Mouse (Mus musculus): ENCODE results near the gene Nr5a2. TPM values are rescaled to one million over a fixed set of nuclear protein-coding genes. Genes with fewer than 3 reads are reported as not detected.

Gene Nr5a2
- 3.6 and 4.1 TPM in 2 replicates for polyA plus RNA-seq (2014; fragmentation: Nextera tagmentation; extraction: Ambion mirVana)

GRCm38 (mm10) chr1:136960428-136961012 lies at the start of gene Nr5a2:
Gene Nr5a2 (minus strand): TSS chr1:136960448.
- WGBS: 19% methylated on average over 4 of the region's 4 CpGs
- H3K27me3 ChIP-seq (ENCODE audit: insufficient read depth, low read length): peaks cover 13% of the 10 kb centered on the region
- no peak within 1 kb of the TSS for H3K9ac ChIP-seq
- H3K9me3 ChIP-seq (ENCODE audit: low read depth, low read length): no peaks in the 10 kb centered on the region
- no peak for ATAC-seq (ENCODE audit: insufficient read depth)
- H3K4me1 ChIP-seq (ENCODE audit: insufficient read depth): no peaks in the 10 kb centered on the region
- H3K27ac ChIP-seq (ENCODE audit: low read depth): no peak within 1 kb of the TSS
- no peak for TF ChIP-seq CTCF (IDR thresholded peaks at IDR 0.05; ENCODE audit: low read depth)
- H3K4me2 ChIP-seq: no peak within 1 kb of the TSS
- H3K4me3 ChIP-seq (ENCODE audit: low read depth, low read length): no peak within 1 kb of the TSS
- no peak for DNase-seq
- H3K36me3 ChIP-seq (ENCODE audit: insufficient read depth): no peaks in the 10 kb centered on the region

- no peak for ATAC-seq (ENCODE audit: insufficient read depth)
- no peaks in the 10 kb centered on the region for H3K36me3 ChIP-seq (ENCODE audit: insufficient read depth)
- no peak overlapping the region for H3K27ac ChIP-seq (ENCODE audit: low read depth)
- no peaks in the 10 kb centered on the region for H3K27me3 ChIP-seq (ENCODE audit: insufficient read depth, low read length)
- no peak overlapping the region for H3K4me3 ChIP-seq (ENCODE audit: low read depth, low read length)
- H3K4me1 ChIP-seq (ENCODE audit: insufficient read depth): no peaks in the 10 kb centered on the region
- no peak overlapping the region for H3K4me2 ChIP-seq
- DNase-seq: no peak
- WGBS: 52% methylated on average over 6 of the region's 6 CpGs
- no peak overlapping the region for H3K9ac ChIP-seq
- no peaks in the 10 kb centered on the region for H3K9me3 ChIP-seq (ENCODE audit: low read depth, low read length)
- no peak for TF ChIP-seq CTCF (IDR thresholded peaks at IDR 0.05; ENCODE audit: low read depth)
Measured at GRCm38 (mm10) chr1:137008726-137009239, 48.5 kb upstream of the Nr5a2 start.

DNA sequence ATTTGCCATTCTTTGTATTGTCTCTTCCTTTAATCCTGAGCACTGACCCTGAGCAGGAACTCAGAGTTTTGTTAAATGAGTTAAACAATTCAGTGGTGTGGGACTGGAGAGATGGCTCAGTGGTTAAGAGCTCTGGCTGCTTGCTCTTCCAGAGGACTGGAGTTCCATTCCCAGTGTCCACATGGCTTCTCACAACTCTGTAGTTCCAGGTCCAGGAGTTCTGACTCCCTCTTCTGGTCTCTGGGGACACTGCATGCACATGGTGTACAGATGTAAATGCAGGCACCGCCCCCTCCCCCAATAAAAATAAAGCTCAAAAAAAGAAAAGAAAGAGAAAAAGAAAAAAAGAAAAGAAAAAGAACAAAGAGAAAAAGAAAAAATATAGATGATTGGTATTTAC lies 43.6 kb upstream of the Nr5a2 start:
- Histone ChIP-seq H3K9ac (no peak overlapping the region), H3K36me3 (ENCODE audit: insufficient read depth) (no peaks in the 10 kb centered on the region), H3K27me3 (ENCODE audit: insufficient read depth, low read length) (no peaks in the 10 kb centered on the region), H3K27ac (ENCODE audit: low read depth) (no peak overlapping the region), H3K4me3 (ENCODE audit: low read depth, low read length) (no peak overlapping the region), H3K9me3 (ENCODE audit: low read depth, low read length) (no peaks in the 10 kb centered on the region), H3K4me1 (ENCODE audit: insufficient read depth) (no peaks in the 10 kb centered on the region), H3K4me2 (no peak overlapping the region)
- 100% methylated on average over 1 of the region's 1 CpGs for WGBS
- DNase-seq: no peak
- ATAC-seq (ENCODE audit: insufficient read depth): no peak
- no peak for TF ChIP-seq CTCF (IDR thresholded peaks at IDR 0.05; ENCODE audit: low read depth)

- Histone ChIP-seq H3K27me3 (ENCODE audit: insufficient read depth, low read length) (no peaks in the 10 kb centered on the region), H3K9ac (no peak overlapping the region), H3K4me2 (no peak overlapping the region), H3K9me3 (ENCODE audit: low read depth, low read length) (no peaks in the 10 kb centered on the region), H3K4me3 (ENCODE audit: low read depth, low read length) (no peak overlapping the region), H3K27ac (ENCODE audit: low read depth) (no peak overlapping the region), H3K4me1 (ENCODE audit: insufficient read depth) (no peaks in the 10 kb centered on the region), H3K36me3 (ENCODE audit: insufficient read depth) (no peaks in the 10 kb centered on the region)
- 93% methylated on average over 1 of the region's 1 CpGs for WGBS
- DNase-seq (no peak), ATAC-seq (ENCODE audit: insufficient read depth) (no peak)
- TF ChIP-seq CTCF (IDR thresholded peaks at IDR 0.05; ENCODE audit: low read depth): no peak
Measured at GRCm38 (mm10) chr1:137003144-137003543, 42.9 kb upstream of the Nr5a2 start.

DNA sequence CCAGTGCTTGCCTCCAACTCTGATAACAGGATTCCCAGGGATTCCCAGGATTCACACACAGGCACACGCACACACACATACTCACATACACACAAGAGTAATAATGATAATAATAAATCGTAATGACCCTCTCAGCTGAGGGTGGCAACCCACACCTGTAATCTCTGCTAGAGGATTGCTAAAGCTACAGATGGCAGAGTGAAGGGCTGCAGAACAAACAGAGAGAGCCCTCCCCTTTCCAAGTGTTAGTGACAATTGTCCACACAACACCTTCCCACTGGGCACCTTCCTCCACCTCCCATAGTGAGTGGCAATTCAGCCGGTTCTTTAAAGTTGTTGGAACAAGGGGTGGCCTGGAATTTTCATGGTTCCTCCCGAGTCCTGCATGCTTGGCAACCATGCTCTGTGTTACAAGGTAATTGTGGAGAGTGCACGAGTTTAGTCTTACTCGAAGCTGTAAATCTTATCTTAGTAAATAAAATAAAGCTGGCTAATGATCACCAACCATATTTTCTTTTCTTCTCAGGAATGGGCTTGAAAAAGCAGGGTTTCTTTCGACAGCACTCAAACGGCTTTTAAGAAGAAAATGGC lies 31.6 kb upstream of the Nr5a2 start:
- ATAC-seq (ENCODE audit: insufficient read depth) (no peak), DNase-seq (no peak)
- H3K36me3 ChIP-seq (ENCODE audit: insufficient read depth): no peaks in the 10 kb centered on the region
- H3K27me3 ChIP-seq (ENCODE audit: insufficient read depth, low read length): no peaks in the 10 kb centered on the region
- no peaks in the 10 kb centered on the region for H3K9me3 ChIP-seq (ENCODE audit: low read depth, low read length)
- no peak overlapping the region for H3K27ac ChIP-seq (ENCODE audit: low read depth)
- H3K4me1 ChIP-seq (ENCODE audit: insufficient read depth): no peaks in the 10 kb centered on the region
- no peak overlapping the region for H3K9ac ChIP-seq
- WGBS: 50% methylated on average over 8 of the region's 8 CpGs
- no peak for TF ChIP-seq CTCF (IDR thresholded peaks at IDR 0.05; ENCODE audit: low read depth)
- H3K4me2 ChIP-seq: no peak overlapping the region
- H3K4me3 ChIP-seq (ENCODE audit: low read depth, low read length): no peak overlapping the region

DNA sequence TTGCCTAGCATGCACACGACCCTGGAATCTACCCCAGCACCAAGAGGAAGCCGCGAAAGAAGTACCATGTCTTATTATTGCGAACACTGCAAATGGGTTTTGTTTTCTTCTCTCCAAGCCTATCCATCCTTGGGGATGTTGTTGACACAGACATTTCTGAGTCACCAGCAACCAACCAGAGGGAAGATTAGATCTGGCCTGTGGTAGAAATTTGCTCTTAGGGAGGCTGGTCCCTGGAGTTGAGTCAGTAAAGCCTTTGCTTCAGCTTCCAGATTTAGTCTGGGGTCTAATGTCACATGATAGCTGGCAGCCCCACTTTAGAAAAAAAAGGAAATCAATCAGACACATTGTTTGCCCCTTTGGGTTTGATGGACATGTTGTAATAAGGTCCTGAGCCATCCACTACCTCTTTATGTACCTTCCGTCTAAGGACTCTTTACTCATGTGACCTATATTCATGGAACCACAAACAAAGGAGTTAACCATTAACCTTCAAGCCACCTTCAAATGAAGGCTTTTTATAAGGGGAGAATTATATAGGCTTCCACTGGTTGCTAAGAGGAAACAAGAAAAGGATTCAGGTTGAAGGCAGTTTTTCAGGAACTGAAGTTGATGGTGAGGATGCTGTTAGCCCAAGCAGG lies 20.1 kb upstream of the Nr5a2 start:
- no peak overlapping the region for H3K9ac ChIP-seq
- no peak for TF ChIP-seq CTCF (IDR thresholded peaks at IDR 0.05; ENCODE audit: low read depth)
- H3K4me2 ChIP-seq: no peak overlapping the region
- H3K4me1 ChIP-seq (ENCODE audit: insufficient read depth): no peaks in the 10 kb centered on the region
- ATAC-seq (ENCODE audit: insufficient read depth): no peak
- H3K27ac ChIP-seq (ENCODE audit: low read depth): no peak overlapping the region
- no peaks in the 10 kb centered on the region for H3K9me3 ChIP-seq (ENCODE audit: low read depth, low read length)
- DNase-seq: no peak
- no peaks in the 10 kb centered on the region for H3K27me3 ChIP-seq (ENCODE audit: insufficient read depth, low read length)
- H3K4me3 ChIP-seq (ENCODE audit: low read depth, low read length): no peak overlapping the region
- no peaks in the 10 kb centered on the region for H3K36me3 ChIP-seq (ENCODE audit: insufficient read depth)
- 65% methylated on average over 5 of the region's 5 CpGs for WGBS

DNA sequence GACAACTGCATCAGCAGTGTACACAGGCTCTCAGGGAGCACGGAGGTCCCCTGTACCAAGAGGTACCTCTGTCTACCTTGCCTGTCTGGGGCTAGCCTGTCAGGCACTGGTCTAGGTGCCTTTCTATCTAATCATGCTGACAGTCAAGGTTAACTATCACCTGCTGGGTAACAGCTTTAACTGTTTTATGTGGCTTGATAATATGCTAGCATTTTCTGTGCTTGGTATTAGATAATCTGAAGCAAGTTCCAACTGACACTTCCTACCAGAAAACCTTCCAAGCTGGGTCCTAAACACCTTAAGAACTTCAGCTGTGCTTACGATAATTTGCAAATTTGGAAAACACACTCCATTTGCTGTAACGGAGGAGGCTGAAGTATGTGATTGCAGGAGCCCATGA lies 17.6 kb upstream of the Nr5a2 start:
- Histone ChIP-seq H3K9ac (no peak overlapping the region), H3K9me3 (ENCODE audit: low read depth, low read length) (no peaks in the 10 kb centered on the region), H3K27me3 (ENCODE audit: insufficient read depth, low read length) (no peaks in the 10 kb centered on the region), H3K27ac (ENCODE audit: low read depth) (no peak overlapping the region), H3K4me2 (no peak overlapping the region), H3K4me3 (ENCODE audit: low read depth, low read length) (no peak overlapping the region), H3K36me3 (ENCODE audit: insufficient read depth) (no peaks in the 10 kb centered on the region), H3K4me1 (ENCODE audit: insufficient read depth) (no peaks in the 10 kb centered on the region)
- DNase-seq: no peak
- WGBS: 78% methylated on average over 3 of the region's 3 CpGs
- no peak for ATAC-seq (ENCODE audit: insufficient read depth)
- no peak for TF ChIP-seq CTCF (IDR thresholded peaks at IDR 0.05; ENCODE audit: low read depth)

Data from lung, embryonic 14.5 days (tissue).